Mouse (Mus musculus): ENCODE measurements around the gene 4930442H23Rik.

DNA sequence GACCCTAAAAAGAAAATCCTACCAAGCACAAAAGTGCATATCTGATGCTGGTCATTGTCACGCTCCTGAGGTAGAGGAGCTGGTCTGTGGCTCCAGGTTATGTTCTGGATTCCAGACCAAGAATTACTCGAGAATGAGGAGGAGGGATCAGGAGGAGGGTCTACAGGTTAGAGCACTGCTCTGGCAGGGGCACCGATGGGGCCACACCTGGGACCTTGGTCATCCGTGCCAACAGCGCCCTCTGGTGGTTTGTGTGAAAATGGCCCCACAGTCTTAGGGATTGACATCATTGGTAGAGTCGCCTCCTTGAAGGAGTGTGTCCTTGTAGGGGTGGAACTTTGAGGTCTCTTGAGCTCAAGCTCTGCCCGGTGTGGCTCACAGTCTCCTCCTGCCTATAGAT lies 34.3 kb upstream of the 4930442H23Rik start:
- peak; percentile 80 for TF ChIP-seq CTCF (IDR thresholded peaks at IDR 0.05; ENCODE audit: extremely low read depth, insufficient read depth, low read length)
- no peak for TF ChIP-seq POLR2A (IDR thresholded peaks at IDR 0.05; ENCODE audit: extremely low read depth, insufficient read depth, low read length)

Data from cortical plate, adult 2 months (tissue).